Mouse (Mus musculus) spleen, adult 2 months (tissue): Measurements from ENCODE around the gene Ntpcr.

ENCODE experiments used
- CTCF ChIP-seq: fragments of 200-500 bp; IDR thresholded peaks from 2 replicates; pipeline ENCODE4 v1.5.1; 2011; ENCODE audit warnings: mild to moderate bottlenecking, inconsistent platforms; ENCODE audit not compliant: insufficient read depth, insufficient read length, insufficient replicate concordance; ENCODE audit errors: extremely low read depth
- POLR2A ChIP-seq: fragments of 200-500 bp; IDR thresholded peaks from 2 replicates; pipeline ENCODE4 v1.6.1; 2011; ENCODE audit warnings: low read depth, low read length, inconsistent platforms

GRCm38 (mm10) chr8:125716613-125717012 is 13.2 kb upstream of the Ntpcr start:
- TF ChIP-seq CTCF (no peak), POLR2A (no peak)
